Mouse (Mus musculus) lung, postnatal 14 days (tissue): ENCODE measurements at regions not wholly inside any gene's neighbourhood (a gene's known extent, or its start where the extent isn't known, plus 50 kb on each side); places are given as distances from the start of the nearest gene placed in this dataset.

ENCODE experiments used
- DNase-seq: peaks from one replicate; pipeline ENCODE4 v3.0.0; 2021

- no peak for DNase-seq
Measured at GRCm38 (mm10) chr11:112473681-112474080, 308.3 kb upstream of the Sox9 start.

- DNase-seq: no peak
Measured at GRCm38 (mm10) chr11:112480360-112480759, 301.7 kb upstream of the Sox9 start.

GRCm38 (mm10) chr11:112501781-112502180, 280.2 kb upstream of the Sox9 start:
- no peak for DNase-seq

- DNase-seq: no peak
Measured at GRCm38 (mm10) chr11:112519076-112519475, 262.9 kb upstream of the Sox9 start.

- no peak for DNase-seq
Measured at GRCm38 (mm10) chr11:112524983-112525382, 257.0 kb upstream of the Sox9 start.

- DNase-seq: no peak
Measured at GRCm38 (mm10) chr11:112542573-112542972, 239.5 kb upstream of the Sox9 start.

GRCm38 (mm10) chr11:112543473-112543872, 238.6 kb upstream of the Sox9 start:
- no peak for DNase-seq

GRCm38 (mm10) chr11:112545231-112546010, 236.6 kb upstream of the Sox9 start:
- no peak for DNase-seq

- DNase-seq: no peak
Measured at GRCm38 (mm10) chr11:112546162-112546561, 235.9 kb upstream of the Sox9 start.

- DNase-seq: no peak
Measured at GRCm38 (mm10) chr11:112552838-112553237, 229.2 kb upstream of the Sox9 start.

GRCm38 (mm10) chr11:112563027-112563426, 219.0 kb upstream of the Sox9 start:
- no peak for DNase-seq

GRCm38 (mm10) chr11:112564706-112565215, 217.3 kb upstream of the Sox9 start:
- no peak for DNase-seq

GRCm38 (mm10) chr11:112566071-112566470, 216.0 kb upstream of the Sox9 start:
- DNase-seq: no peak

GRCm38 (mm10) chr11:112587386-112587785, 194.6 kb upstream of the Sox9 start:
- DNase-seq: no peak

GRCm38 (mm10) chr11:112588088-112588487, 193.9 kb upstream of the Sox9 start:
- no peak for DNase-seq

- DNase-seq: no peak
Measured at GRCm38 (mm10) chr11:112590214-112590613, 191.8 kb upstream of the Sox9 start.

- DNase-seq: no peak
Measured at GRCm38 (mm10) chr11:112592411-112593020, 189.5 kb upstream of the Sox9 start.

- DNase-seq: no peak
Measured at GRCm38 (mm10) chr11:112593821-112594220, 188.2 kb upstream of the Sox9 start.

GRCm38 (mm10) chr11:112607359-112607758, 174.7 kb upstream of the Sox9 start:
- no peak for DNase-seq

- no peak for DNase-seq
Measured at GRCm38 (mm10) chr11:112609277-112609676, 172.7 kb upstream of the Sox9 start.

- no peak for DNase-seq
Measured at GRCm38 (mm10) chr11:112611073-112611472, 171.0 kb upstream of the Sox9 start.

GRCm38 (mm10) chr11:112615629-112616028, 166.4 kb upstream of the Sox9 start:
- no peak for DNase-seq

- no peak for DNase-seq
Measured at GRCm38 (mm10) chr11:112616942-112617341, 165.1 kb upstream of the Sox9 start.

GRCm38 (mm10) chr11:112620916-112621315, 161.1 kb upstream of the Sox9 start:
- peak; percentile 27 for DNase-seq
